Mouse (Mus musculus): Measurements from ENCODE around the gene Cwc27. TPM values are rescaled to one million over a fixed set of nuclear protein-coding genes. Genes with fewer than 3 reads are reported as not detected.
A peak's percentile ranks its signal among the peaks of the same experiment; 100 is the strongest.

The Cwc27 gene
- total and polyA plus RNA-seq, 2 experiments from 2014 or later: 14.8 to 26.7 TPM

DNA sequence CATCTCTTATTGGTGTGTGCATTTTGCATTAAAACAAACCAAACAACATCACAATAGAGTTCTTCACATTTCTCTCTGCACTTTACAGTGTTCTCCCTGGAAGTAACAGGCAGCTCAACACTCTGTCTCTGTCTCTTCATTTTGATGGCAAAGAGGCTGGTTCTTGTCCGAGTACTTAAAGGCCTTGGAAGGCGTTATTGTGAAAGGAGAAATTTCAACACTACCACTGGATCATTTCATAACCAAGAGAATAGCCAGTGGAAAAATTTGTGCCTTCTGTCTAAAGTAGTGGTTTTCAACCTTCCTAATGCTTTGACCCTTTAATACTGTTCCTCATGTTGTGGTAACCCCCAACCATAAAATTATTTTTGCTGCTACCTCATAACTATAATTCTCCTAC lies 211.8 kb downstream of the Cwc27 start:
- Histone ChIP-seq H3K9ac (no peak overlapping the region), H3K9me3 (ENCODE audit: low read length) (no peaks in the 10 kb centered on the region), H3K4me1 (ENCODE audit: insufficient read depth) (no peaks in the 10 kb centered on the region), H3K27me3 (ENCODE audit: insufficient read depth, low read length) (no peaks in the 10 kb centered on the region), H3K27ac (ENCODE audit: low read depth, low read length) (no peak overlapping the region), H3K4me3 (ENCODE audit: low read depth, low read length) (no peak overlapping the region), H3K36me3 (ENCODE audit: insufficient read depth) (no peaks in the 10 kb centered on the region), H3K4me2 (ENCODE audit: low read depth) (no peak overlapping the region)
- TF ChIP-seq CTCF (IDR thresholded peaks at IDR 0.05; ENCODE audit: low read depth): no peak
- no peak for ATAC-seq
- WGBS: 87% methylated on average over 2 of the region's 2 CpGs
- no peak for DNase-seq

GRCm38 (mm10) chr13:104602197-104602596 lies 214.7 kb downstream of the Cwc27 start:
- Histone ChIP-seq H3K27me3 (ENCODE audit: insufficient read depth, low read length) (no peaks in the 10 kb centered on the region), H3K36me3 (ENCODE audit: insufficient read depth) (no peaks in the 10 kb centered on the region), H3K4me3 (ENCODE audit: low read depth, low read length) (no peak overlapping the region), H3K27ac (ENCODE audit: low read depth, low read length) (no peak overlapping the region), H3K4me2 (ENCODE audit: low read depth) (no peak overlapping the region), H3K9me3 (ENCODE audit: low read length) (no peaks in the 10 kb centered on the region), H3K4me1 (ENCODE audit: insufficient read depth) (no peaks in the 10 kb centered on the region), H3K9ac (no peak overlapping the region)
- WGBS: 76% methylated on average over 6 of the region's 6 CpGs
- ATAC-seq (no peak; the same call in 1 of the 2 replicates), DNase-seq (no peak)
- no peak for TF ChIP-seq CTCF (IDR thresholded peaks at IDR 0.05; ENCODE audit: low read depth)

DNA sequence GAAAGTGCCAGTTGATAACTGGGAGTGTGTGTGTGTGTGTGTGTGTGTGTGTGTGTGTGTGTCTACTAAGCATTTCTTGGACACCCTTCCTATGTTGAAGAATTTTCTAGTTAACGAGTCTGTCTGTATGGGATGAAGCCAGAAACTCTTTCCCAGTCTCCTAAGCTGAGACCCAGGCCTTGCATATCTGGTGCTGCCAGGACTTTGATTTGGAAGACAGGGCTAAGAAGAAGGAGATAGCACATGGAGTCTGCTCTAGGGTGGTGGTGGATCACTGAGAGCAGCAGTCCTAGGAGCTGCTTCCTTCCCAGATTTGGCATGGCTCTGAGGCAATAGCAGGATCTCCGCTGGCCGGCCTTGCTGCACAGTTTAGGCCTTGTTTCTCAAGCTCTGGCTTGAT lies 215.2 kb downstream of the Cwc27 start:
- TF ChIP-seq CTCF (IDR thresholded peaks at IDR 0.05; ENCODE audit: low read depth): no peak
- H3K4me2 ChIP-seq (ENCODE audit: low read depth): no peak overlapping the region
- no peak overlapping the region for H3K4me3 ChIP-seq (ENCODE audit: low read depth, low read length)
- no peak overlapping the region for H3K9ac ChIP-seq
- no peaks in the 10 kb centered on the region for H3K4me1 ChIP-seq (ENCODE audit: insufficient read depth)
- 64% methylated on average over 3 of the region's 3 CpGs for WGBS
- DNase-seq: peak; percentile 37
- H3K27me3 ChIP-seq (ENCODE audit: insufficient read depth, low read length): no peaks in the 10 kb centered on the region
- H3K36me3 ChIP-seq (ENCODE audit: insufficient read depth): no peaks in the 10 kb centered on the region
- peak; percentile 91 for ATAC-seq
- H3K9me3 ChIP-seq (ENCODE audit: low read length): no peaks in the 10 kb centered on the region
- no peak overlapping the region for H3K27ac ChIP-seq (ENCODE audit: low read depth, low read length)

DNA sequence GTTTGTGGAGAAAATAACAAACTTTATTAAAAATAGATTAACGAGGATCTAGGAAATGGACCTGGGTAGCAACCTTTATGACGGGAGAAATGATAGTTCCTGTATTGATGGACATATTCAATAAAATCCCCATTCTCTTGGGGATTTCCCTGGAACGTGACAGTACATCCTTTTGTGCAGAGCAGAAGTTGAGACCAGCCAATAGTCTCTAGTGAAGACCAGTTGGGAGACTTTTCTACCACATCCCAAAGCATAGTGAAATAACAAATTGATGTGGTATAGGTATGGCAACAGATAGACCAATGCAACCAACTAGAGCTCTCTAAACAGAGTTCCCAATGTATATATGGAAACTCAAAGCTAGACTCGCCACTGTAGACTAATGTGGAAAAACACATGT lies 220.7 kb downstream of the Cwc27 start:
- no peak overlapping the region for H3K4me3 ChIP-seq (ENCODE audit: low read depth, low read length)
- 90% methylated on average over 4 of the region's 4 CpGs for WGBS
- ATAC-seq (no peak), DNase-seq (no peak)
- no peak overlapping the region for H3K9ac ChIP-seq
- H3K9me3 ChIP-seq (ENCODE audit: low read length): no peaks in the 10 kb centered on the region
- H3K27me3 ChIP-seq (ENCODE audit: insufficient read depth, low read length): no peaks in the 10 kb centered on the region
- no peaks in the 10 kb centered on the region for H3K4me1 ChIP-seq (ENCODE audit: insufficient read depth)
- no peak for TF ChIP-seq CTCF (IDR thresholded peaks at IDR 0.05; ENCODE audit: low read depth)
- no peak overlapping the region for H3K4me2 ChIP-seq (ENCODE audit: low read depth)
- H3K36me3 ChIP-seq (ENCODE audit: insufficient read depth): no peaks in the 10 kb centered on the region
- H3K27ac ChIP-seq (ENCODE audit: low read depth, low read length): no peak overlapping the region

GRCm38 (mm10) chr13:104594820-104595351 lies 222.1 kb downstream of the Cwc27 start:
- H3K4me3 ChIP-seq (ENCODE audit: low read depth, low read length): no peak overlapping the region
- no peak for ATAC-seq
- 48% methylated on average over 4 of the region's 4 CpGs for WGBS
- H3K27ac ChIP-seq (ENCODE audit: low read depth, low read length): no peak overlapping the region
- no peaks in the 10 kb centered on the region for H3K4me1 ChIP-seq (ENCODE audit: insufficient read depth)
- H3K36me3 ChIP-seq (ENCODE audit: insufficient read depth): no peaks in the 10 kb centered on the region
- no peaks in the 10 kb centered on the region for H3K9me3 ChIP-seq (ENCODE audit: low read length)
- no peaks in the 10 kb centered on the region for H3K27me3 ChIP-seq (ENCODE audit: insufficient read depth, low read length)
- H3K9ac ChIP-seq: no peak overlapping the region
- TF ChIP-seq CTCF (IDR thresholded peaks at IDR 0.05; ENCODE audit: low read depth): no peak
- DNase-seq: no peak
- no peak overlapping the region for H3K4me2 ChIP-seq (ENCODE audit: low read depth)

DNA sequence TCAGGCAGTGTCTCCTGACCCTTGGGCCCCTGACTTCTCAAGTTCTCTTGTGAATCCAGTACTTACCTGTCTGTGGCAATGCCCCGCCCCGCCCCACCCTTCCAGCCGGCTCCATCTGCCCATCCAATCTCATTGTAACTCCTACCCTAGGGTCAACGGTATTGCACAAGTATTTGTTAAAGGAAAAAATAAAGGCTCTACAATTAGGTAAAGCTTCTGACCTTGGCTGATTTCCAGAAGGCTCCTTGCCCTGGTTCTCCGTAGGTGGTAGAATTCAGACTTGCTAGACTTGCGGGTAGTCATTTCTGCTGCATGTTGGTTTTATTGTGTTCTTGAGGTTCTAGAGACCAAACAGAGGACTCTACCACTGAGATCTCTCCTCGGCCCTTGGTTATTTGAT lies 226.0 kb downstream of the Cwc27 start:
- DNase-seq: no peak
- Histone ChIP-seq H3K36me3 (ENCODE audit: insufficient read depth) (no peaks in the 10 kb centered on the region), H3K9me3 (ENCODE audit: low read length) (no peaks in the 10 kb centered on the region), H3K27me3 (ENCODE audit: insufficient read depth, low read length) (no peaks in the 10 kb centered on the region), H3K27ac (ENCODE audit: low read depth, low read length) (no peak overlapping the region), H3K9ac (no peak overlapping the region), H3K4me1 (ENCODE audit: insufficient read depth) (no peaks in the 10 kb centered on the region), H3K4me3 (ENCODE audit: low read depth, low read length) (no peak overlapping the region), H3K4me2 (ENCODE audit: low read depth) (no peak overlapping the region)
- WGBS: 89% methylated on average over 7 of the region's 7 CpGs
- no peak for TF ChIP-seq CTCF (IDR thresholded peaks at IDR 0.05; ENCODE audit: low read depth)
- no peak for ATAC-seq

- peak; percentile 57 for TF ChIP-seq CTCF (IDR thresholded peaks at IDR 0.05; ENCODE audit: low read depth)
- ATAC-seq (peak; percentile 74), DNase-seq (peak; percentile 48)
- 40% methylated on average over 11 of the region's 11 CpGs for WGBS
- Histone ChIP-seq H3K27me3 (ENCODE audit: insufficient read depth, low read length) (no peaks in the 10 kb centered on the region), H3K4me1 (ENCODE audit: insufficient read depth) (no peaks in the 10 kb centered on the region), H3K36me3 (ENCODE audit: insufficient read depth) (no peaks in the 10 kb centered on the region), H3K4me2 (ENCODE audit: low read depth) (peak overlapping the region; percentile 17), H3K9ac (0 out of 2 replicates have a peak overlapping the region, but pooled peaks have one; percentile 22), H3K27ac (ENCODE audit: low read depth, low read length) (no peak overlapping the region), H3K4me3 (ENCODE audit: low read depth, low read length) (no peak overlapping the region), H3K9me3 (ENCODE audit: low read length) (no peaks in the 10 kb centered on the region)
Observed at GRCm38 (mm10) chr13:104590097-104590607, 226.8 kb downstream of the Cwc27 start.

Measured in forebrain, postnatal 0 days (tissue).